Mouse (Mus musculus) hindbrain, embryonic 16.5 days (tissue): Measurements from ENCODE around the gene Arhgap21. TPM values are rescaled to one million over a fixed set of nuclear protein-coding genes. Genes with fewer than 3 reads are reported as not detected.

Experiments
- ATAC-seq: fragments of 200-750 bp; cut with Nextera tagmentation; 2 replicates; pipeline ENCODE4 v1.8.0; 2017; ENCODE audit warnings: moderate TSS enrichment, moderate library complexity
- H3K27ac ChIP-seq: fragments of 300-500 bp; sonication (generic); 2 replicates; pipeline ENCODE4 v1.5.1; 2014; ENCODE audit warnings: low read depth, mild to moderate bottlenecking, control low read depth, low read length, moderate library complexity
- H3K27me3 ChIP-seq: fragments of 300-500 bp; sonication (generic); replicated peaks from 2 replicates; pipeline ENCODE4 v1.6.1; 2014; ENCODE audit warnings: low read length; ENCODE audit not compliant: control insufficient read depth, insufficient read depth
- H3K36me3 ChIP-seq: fragments of 300-500 bp; sonication (generic); 2 replicates; pipeline ENCODE4 v1.6.1; 2014; ENCODE audit warnings: mild to moderate bottlenecking, low read length, moderate library complexity, mixed read lengths; ENCODE audit not compliant: control insufficient read depth, insufficient read depth
- H3K4me1 ChIP-seq: fragments of 300-500 bp; sonication (generic); 2 replicates; pipeline ENCODE4 v1.6.1; 2014; ENCODE audit warnings: low read depth, low read length; ENCODE audit not compliant: control insufficient read depth, insufficient read depth
- H3K4me2 ChIP-seq: fragments of 300-500 bp; sonication (generic); 2 replicates; pipeline ENCODE4 v1.6.1; 2014; ENCODE audit warnings: mild to moderate bottlenecking, low read length, control low read depth, moderate library complexity
- H3K4me3 ChIP-seq: fragments of 300-500 bp; sonication (generic); 2 replicates; pipeline ENCODE4 v1.5.1; 2014; ENCODE audit warnings: mild to moderate bottlenecking, low read length, control low read depth, moderate library complexity
- H3K9ac ChIP-seq: fragments of 300-500 bp; sonication (generic); 2 replicates; pipeline ENCODE4 v1.6.1; 2014; ENCODE audit warnings: low read depth, mild to moderate bottlenecking, control low read depth, low read length, moderate library complexity
- H3K9me3 ChIP-seq: fragments of 300-500 bp; sonication (generic); 2 replicates; pipeline ENCODE4 v1.6.1; 2014; ENCODE audit warnings: mild to moderate bottlenecking, low read length, moderate library complexity; ENCODE audit not compliant: control insufficient read depth
- WGBS: fragments of 180-500 bp; shearing (Covaris S2); extraction: QIAGEN DNeasy Blood & Tissue Kit; methylation state at CpG from one replicate; pipeline ENCODE4 v1.1.7; 2014; 5-methylcytosine and 5-hydroxymethylcytosine counted together
- polyA plus RNA-seq: library from polyadenylated mRNA; unstranded; fragments of >200 nt; fragmentation: Nextera tagmentation; extraction: Ambion mirVana; gene quantifications from 2 replicates; pipeline ENCODE4 v1.2.1, GENCODE M21; 2015

Arhgap21 gene
- polyA plus RNA-seq, 1 experiment from 2014 or later: 24.7 TPM

GRCm38 (mm10) chr2:20898684-20899083 is 70.0 kb downstream of the Arhgap21 start:
- H3K27ac ChIP-seq: no peak overlapping the region
- H3K4me3 ChIP-seq: no peak overlapping the region
- no peaks in the 10 kb centered on the region for H3K4me1 ChIP-seq
- H3K4me2 ChIP-seq: no peak overlapping the region
- WGBS: 37% methylated on average over 6 of the region's 6 CpGs
- no peaks in the 10 kb centered on the region for H3K9me3 ChIP-seq
- H3K27me3 ChIP-seq: no peaks in the 10 kb centered on the region
- H3K36me3 ChIP-seq: no peaks in the 10 kb centered on the region
- H3K9ac ChIP-seq: no peak overlapping the region
- peak; percentile 93 for ATAC-seq

DNA sequence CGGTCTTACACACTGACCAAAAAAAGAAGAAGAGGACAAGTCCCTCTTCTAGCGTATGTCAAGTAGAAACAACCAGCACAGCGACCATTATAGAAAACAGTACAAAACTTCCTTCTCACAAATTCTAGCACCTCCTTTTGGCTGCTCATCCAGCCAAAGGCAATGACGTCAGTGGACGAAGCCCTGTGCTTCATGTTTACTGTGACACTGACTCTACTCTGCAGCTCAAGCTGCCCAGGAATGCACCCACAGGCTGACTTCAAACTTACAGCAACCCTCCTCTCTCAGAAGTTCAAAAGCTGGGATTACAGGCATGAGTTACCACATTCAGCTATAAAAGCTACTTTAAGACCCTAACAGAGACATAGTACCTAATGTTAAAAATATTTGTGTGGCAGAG is 72.2 kb downstream of the Arhgap21 start:
- WGBS: 86% methylated on average over 5 of the region's 5 CpGs
- no peak overlapping the region for H3K9ac ChIP-seq

GRCm38 (mm10) chr2:20894100-20894690 is 74.5 kb downstream of the Arhgap21 start:
- peak; percentile 57 for ATAC-seq
- Histone ChIP-seq H3K4me2 (no peak overlapping the region), H3K4me3 (no peak overlapping the region), H3K27me3 (no peaks in the 10 kb centered on the region), H3K4me1 (no peaks in the 10 kb centered on the region), H3K9me3 (no peaks in the 10 kb centered on the region), H3K9ac (no peak overlapping the region), H3K36me3 (no peaks in the 10 kb centered on the region), H3K27ac (no peak overlapping the region)
- WGBS: 37% methylated on average over 5 of the region's 5 CpGs

More for the DNA sequence above, 72.2 kb downstream of the Arhgap21 start:
- H3K36me3 ChIP-seq: no peaks in the 10 kb centered on the region
- no peak for ATAC-seq
- H3K4me3 ChIP-seq: no peak overlapping the region
- H3K27ac ChIP-seq: no peak overlapping the region
- no peaks in the 10 kb centered on the region for H3K27me3 ChIP-seq
- H3K4me1 ChIP-seq: no peaks in the 10 kb centered on the region
- no peaks in the 10 kb centered on the region for H3K9me3 ChIP-seq
- no peak overlapping the region for H3K4me2 ChIP-seq

- H3K4me1 ChIP-seq: no peaks in the 10 kb centered on the region
- no peak overlapping the region for H3K4me3 ChIP-seq
- WGBS: 64% methylated on average over 3 of the region's 3 CpGs
- H3K27ac ChIP-seq: no peak overlapping the region
- no peak for ATAC-seq
- peaks cover 7% of the 10 kb centered on the region for H3K36me3 ChIP-seq
- H3K9ac ChIP-seq: no peak overlapping the region
- no peaks in the 10 kb centered on the region for H3K9me3 ChIP-seq
- H3K4me2 ChIP-seq: no peak overlapping the region
- no peaks in the 10 kb centered on the region for H3K27me3 ChIP-seq
Observed at GRCm38 (mm10) chr2:20888751-20889150, 79.9 kb downstream of the Arhgap21 start.

DNA sequence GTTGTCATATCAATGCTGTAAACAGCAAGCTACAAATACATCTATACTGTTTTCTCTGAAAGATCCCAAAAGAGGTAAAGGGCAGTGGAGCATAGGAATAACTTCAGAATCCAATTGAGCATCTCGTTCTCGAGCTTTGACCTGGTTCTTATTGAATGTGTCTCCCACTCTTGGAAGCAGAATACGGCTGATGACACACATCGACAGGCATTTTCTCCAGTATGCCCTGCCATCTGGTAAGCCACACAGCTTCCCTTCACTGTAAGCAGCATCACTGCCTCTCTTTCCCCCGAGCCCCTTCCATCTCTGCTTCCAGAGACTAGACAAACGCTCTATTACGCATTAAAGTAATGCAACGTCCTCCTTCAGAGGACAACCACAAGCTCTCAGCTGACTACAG is 85.4 kb downstream of the Arhgap21 start:
- Histone ChIP-seq H3K4me2 (no peak overlapping the region), H3K9ac (no peak overlapping the region), H3K4me1 (no peaks in the 10 kb centered on the region), H3K9me3 (no peaks in the 10 kb centered on the region), H3K36me3 (peaks cover 28% of the 10 kb centered on the region), H3K27me3 (no peaks in the 10 kb centered on the region), H3K27ac (no peak overlapping the region), H3K4me3 (no peak overlapping the region)
- 66% methylated on average over 8 of the region's 8 CpGs for WGBS
- 0 out of 2 replicates have a peak, but pooled peaks have one; percentile 31 for ATAC-seq

GRCm38 (mm10) chr2:20879877-20880605 is 88.6 kb downstream of the Arhgap21 start:
- Histone ChIP-seq H3K27ac (no peak overlapping the region), H3K9me3 (no peaks in the 10 kb centered on the region), H3K4me3 (no peak overlapping the region), H3K4me1 (no peaks in the 10 kb centered on the region), H3K9ac (no peak overlapping the region), H3K4me2 (no peak overlapping the region), H3K27me3 (no peaks in the 10 kb centered on the region), H3K36me3 (peaks cover 22% of the 10 kb centered on the region)
- 73% methylated on average over 16 of the region's 16 CpGs for WGBS
- no peak for ATAC-seq

DNA sequence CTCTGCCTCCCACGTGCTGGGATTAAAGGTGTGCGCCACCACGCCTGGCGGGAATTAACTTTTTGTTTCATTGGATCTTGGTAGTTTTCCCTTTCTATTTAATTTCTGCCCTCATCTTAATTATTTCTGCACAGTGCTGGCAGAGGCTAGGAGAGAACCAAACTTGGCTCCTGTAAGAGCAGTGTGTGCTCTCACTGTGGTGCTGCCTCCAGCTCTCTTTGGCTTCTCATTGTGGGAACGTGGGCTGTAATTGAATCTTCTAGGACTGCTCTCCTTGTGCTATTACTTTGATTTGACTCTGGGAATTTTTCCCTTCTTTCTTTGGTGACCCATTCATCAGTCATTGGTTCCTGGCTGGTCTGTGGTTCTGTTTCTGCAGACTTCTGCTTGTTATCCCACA is 94.1 kb downstream of the Arhgap21 start:
- H3K36me3 ChIP-seq: peaks cover 5% of the 10 kb centered on the region
- no peak overlapping the region for H3K4me2 ChIP-seq
- 91% methylated on average over 5 of the region's 5 CpGs for WGBS
- H3K27ac ChIP-seq: no peak overlapping the region
- no peaks in the 10 kb centered on the region for H3K9me3 ChIP-seq
- no peak overlapping the region for H3K9ac ChIP-seq
- no peaks in the 10 kb centered on the region for H3K4me1 ChIP-seq
- H3K4me3 ChIP-seq: no peak overlapping the region
- ATAC-seq: no peak
- no peaks in the 10 kb centered on the region for H3K27me3 ChIP-seq

GRCm38 (mm10) chr2:20869212-20869965 is 99.3 kb downstream of the Arhgap21 start:
- Histone ChIP-seq H3K9ac (no peak overlapping the region), H3K36me3 (peaks cover 8% of the 10 kb centered on the region), H3K4me3 (no peak overlapping the region), H3K27ac (no peak overlapping the region), H3K27me3 (no peaks in the 10 kb centered on the region), H3K4me1 (no peaks in the 10 kb centered on the region), H3K9me3 (no peaks in the 10 kb centered on the region), H3K4me2 (no peak overlapping the region)
- WGBS: 52% methylated on average over 2 of the region's 2 CpGs
- no peak for ATAC-seq

GRCm38 (mm10) chr2:20868052-20868451 is 100.6 kb downstream of the Arhgap21 start:
- Histone ChIP-seq H3K4me1 (no peaks in the 10 kb centered on the region), H3K9me3 (no peaks in the 10 kb centered on the region), H3K27me3 (no peaks in the 10 kb centered on the region), H3K27ac (no peak overlapping the region), H3K4me3 (no peak overlapping the region), H3K4me2 (no peak overlapping the region), H3K36me3 (peaks cover 7% of the 10 kb centered on the region), H3K9ac (no peak overlapping the region)
- ATAC-seq: no peak
